Mouse (Mus musculus) limb, embryonic 11.5 days (tissue): ENCODE data around the gene Raly. TPM values are rescaled to one million over a fixed set of nuclear protein-coding genes. Genes with fewer than 3 reads are reported as not detected.
"Not testable (repeated sequence)": the region's sequence is repeated elsewhere in the genome, so short reads cannot be mapped to it uniquely, and the experiment has no call there.

ENCODE experiments used
- ATAC-seq: fragments of 200-750 bp; cut with Nextera tagmentation; 2 replicates; pipeline ENCODE4 v1.8.0; 2017; ENCODE audit warnings: low read depth; ENCODE audit not compliant: insufficient number of reproducible peaks, low FRiP score, low TSS enrichment
- DNase-seq: peaks from one replicate; pipeline ENCODE4 v3.0.0-alpha.2; 2015; ENCODE audit warnings: low spot score
- H3K27ac ChIP-seq: fragments of 300-500 bp; sonication (generic); replicated peaks from 2 replicates; pipeline ENCODE4 v1.5.1; 2014; ENCODE audit warnings: low read depth, mild to moderate bottlenecking, low read length
- H3K27me3 ChIP-seq: fragments of 300-500 bp; sonication (generic); 2 replicates; pipeline ENCODE4 v1.6.1; 2014; ENCODE audit warnings: mild to moderate bottlenecking, low read length, mixed read lengths; ENCODE audit not compliant: control insufficient read depth, insufficient read depth
- H3K36me3 ChIP-seq: fragments of 300-500 bp; sonication (generic); 2 replicates; pipeline ENCODE4 v1.6.1; 2014; ENCODE audit warnings: mild to moderate bottlenecking, low read length, moderate library complexity, mixed read lengths; ENCODE audit not compliant: control insufficient read depth, insufficient read depth
- H3K4me1 ChIP-seq: fragments of 300-500 bp; sonication (generic); 2 replicates; pipeline ENCODE4 v1.6.1; 2014; ENCODE audit warnings: low read length, mixed read lengths; ENCODE audit not compliant: control insufficient read depth, insufficient read depth
- H3K4me2 ChIP-seq: fragments of 300-500 bp; sonication (generic); 2 replicates; pipeline ENCODE4 v1.6.1; 2014; ENCODE audit warnings: low read depth, mild to moderate bottlenecking, moderate library complexity; ENCODE audit not compliant: severe bottlenecking
- H3K4me3 ChIP-seq: fragments of 300-500 bp; sonication (generic); 2 replicates; pipeline ENCODE4 v1.5.1; 2014; ENCODE audit warnings: low read depth, low read length
- H3K9ac ChIP-seq: fragments of 300-500 bp; sonication (generic); 2 replicates; pipeline ENCODE4 v1.6.1; 2014; ENCODE audit warnings: mild to moderate bottlenecking, low read length
- H3K9me3 ChIP-seq: fragments of 300-500 bp; sonication (generic); 2 replicates; pipeline ENCODE4 v1.6.1; 2016; ENCODE audit warnings: low read length; ENCODE audit not compliant: control insufficient read depth
- WGBS: fragments of 180-500 bp; shearing (Covaris S2); extraction: QIAGEN DNeasy Blood & Tissue Kit; methylation state at CpG from one replicate; pipeline ENCODE4 v1.1.7; 2014; 5-methylcytosine and 5-hydroxymethylcytosine counted together
- polyA plus RNA-seq: library from polyadenylated mRNA; unstranded; fragments of >200 nt; fragmentation: Nextera tagmentation; extraction: Ambion mirVana; gene quantifications from 2 replicates; pipeline ENCODE4 v1.2.1, GENCODE M21; 2014

The Raly gene
- polyA plus RNA-seq, 1 experiment from 2014 or later: 119 TPM

DNA sequence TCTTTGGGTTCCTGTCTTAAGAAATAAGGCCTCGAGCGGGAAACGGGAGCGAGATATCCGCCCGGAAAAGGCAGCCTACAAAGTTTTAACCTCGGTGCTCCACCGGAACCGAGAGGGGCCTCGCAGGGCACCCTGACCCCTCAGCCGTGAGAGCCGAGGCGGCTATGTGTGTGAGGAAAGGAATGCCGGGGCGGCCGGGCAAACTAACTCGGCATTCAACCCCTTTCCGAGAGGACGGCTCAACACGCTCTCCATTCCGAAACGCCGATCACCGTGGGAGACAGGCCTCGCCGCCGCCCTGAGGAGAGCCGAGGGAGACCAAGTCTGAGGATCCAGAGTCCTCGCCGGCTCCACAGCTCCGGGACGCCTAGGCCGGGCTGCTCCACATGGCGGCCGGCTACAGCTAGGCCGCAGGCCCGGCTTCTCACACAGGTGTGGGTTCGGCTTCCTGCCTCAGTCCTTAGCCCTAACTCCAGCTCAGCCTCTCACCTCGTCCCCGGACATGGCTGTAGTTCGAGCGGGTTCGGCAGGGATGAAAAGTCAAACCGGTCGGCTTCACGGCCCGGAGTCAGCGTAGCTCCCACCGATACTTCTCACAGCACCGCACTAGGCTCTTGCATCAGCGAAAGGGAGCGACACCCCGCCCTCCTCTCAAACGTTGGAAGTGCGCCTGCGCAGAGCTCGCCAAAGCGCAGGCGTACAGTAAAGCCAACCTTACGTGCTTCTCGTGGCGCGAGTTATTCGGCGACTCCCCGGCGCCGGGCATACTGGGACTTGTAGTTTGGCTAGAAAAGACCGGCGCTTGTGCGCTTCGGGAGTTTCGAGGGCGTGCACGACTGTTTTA, 101.5 kb downstream of the Raly start, which contains the start of gene Eif2s2:
Gene Eif2s2 (minus strand): TSS at position 735 of the 844 bp plus-strand sequence.
- no peaks in the 10 kb centered on the region for H3K9me3 ChIP-seq
- H3K27ac ChIP-seq: peak within 1 kb of the TSS; percentile 56; the same call in 1 of the 2 replicates
- peak within 1 kb of the TSS; percentile 98 for H3K4me3 ChIP-seq
- H3K9ac ChIP-seq: peak within 1 kb of the TSS; percentile 93
- DNase-seq: peak; percentile 96
- H3K4me2 ChIP-seq: peak within 1 kb of the TSS; percentile 66
- WGBS: 0% methylated on average over 75 of the region's 75 CpGs
- no peaks in the 10 kb centered on the region for H3K36me3 ChIP-seq
- no peaks in the 10 kb centered on the region for H3K4me1 ChIP-seq
- no peaks in the 10 kb centered on the region for H3K27me3 ChIP-seq
- ATAC-seq: peak; percentile 97

GRCm38 (mm10) chr2:154893045-154893385, 102.1 kb downstream of the Raly start:
- H3K4me1 ChIP-seq: no peaks in the 10 kb centered on the region
- ATAC-seq: no peak; the same call in 1 of the 2 replicates
- H3K4me2 ChIP-seq: peak overlapping the region; percentile 52
- no peaks in the 10 kb centered on the region for H3K27me3 ChIP-seq
- H3K9me3 ChIP-seq: no peaks in the 10 kb centered on the region
- H3K9ac ChIP-seq: peak overlapping the region; percentile 93; the same call in 1 of the 2 replicates
- H3K27ac ChIP-seq: no peak overlapping the region
- H3K36me3 ChIP-seq: no peaks in the 10 kb centered on the region
- WGBS: 13% methylated on average over 12 of the region's 12 CpGs
- DNase-seq: no peak
- H3K4me3 ChIP-seq: peak overlapping the region; percentile 98

GRCm38 (mm10) chr2:154893548-154893947, 102.7 kb downstream of the Raly start:
- H3K4me3 ChIP-seq: no peak overlapping the region
- no peaks in the 10 kb centered on the region for H3K36me3 ChIP-seq
- H3K9me3 ChIP-seq: no peaks in the 10 kb centered on the region
- ATAC-seq (no peak), DNase-seq (peak; percentile 19)
- H3K27ac ChIP-seq: no peak overlapping the region
- H3K9ac ChIP-seq: no peak overlapping the region
- no peaks in the 10 kb centered on the region for H3K4me1 ChIP-seq
- H3K27me3 ChIP-seq: no peaks in the 10 kb centered on the region
- WGBS: 64% methylated on average over 4 of the region's 4 CpGs
- H3K4me2 ChIP-seq: no peak overlapping the region

GRCm38 (mm10) chr2:154899004-154899403, 108.1 kb downstream of the Raly start:
- H3K4me2 ChIP-seq, H3K9ac ChIP-seq, H3K27me3 ChIP-seq, ATAC-seq, H3K27ac ChIP-seq, H3K4me1 ChIP-seq, H3K9me3 ChIP-seq, H3K36me3 ChIP-seq, H3K4me3 ChIP-seq: not testable (repeated sequence)
- peak; percentile 5 for DNase-seq
- 90% methylated on average over 8 of the region's 8 CpGs for WGBS

- not testable (repeated sequence) for ATAC-seq, H3K36me3 ChIP-seq, H3K4me1 ChIP-seq, H3K27me3 ChIP-seq, H3K9me3 ChIP-seq, DNase-seq, H3K27ac ChIP-seq, H3K4me3 ChIP-seq, H3K4me2 ChIP-seq, H3K9ac ChIP-seq
- 86% methylated on average over 4 of the region's 4 CpGs for WGBS
These were observed 108.5 kb downstream of the Raly start for GRCm38 (mm10) chr2:154899412-154899811.

GRCm38 (mm10) chr2:154902111-154902510, 111.2 kb downstream of the Raly start:
- Histone ChIP-seq H3K9me3 (no peaks in the 10 kb centered on the region), H3K27ac (no peak overlapping the region), H3K9ac (no peak overlapping the region), H3K4me3 (no peak overlapping the region), H3K36me3 (no peaks in the 10 kb centered on the region), H3K4me1 (no peaks in the 10 kb centered on the region), H3K27me3 (no peaks in the 10 kb centered on the region), H3K4me2 (no peak overlapping the region)
- ATAC-seq (no peak), DNase-seq (no peak)
- WGBS: 87% methylated on average over 3 of the region's 3 CpGs

- Histone ChIP-seq H3K4me1 (no peaks in the 10 kb centered on the region), H3K27ac (no peak overlapping the region), H3K9me3 (no peaks in the 10 kb centered on the region), H3K36me3 (no peaks in the 10 kb centered on the region), H3K9ac (no peak overlapping the region), H3K4me3 (no peak overlapping the region), H3K4me2 (no peak overlapping the region), H3K27me3 (no peaks in the 10 kb centered on the region)
- ATAC-seq: no peak
- DNase-seq: no peak
- 60% methylated on average over 2 of the region's 2 CpGs for WGBS
These were observed 114.9 kb downstream of the Raly start for GRCm38 (mm10) chr2:154905796-154906195.

- H3K36me3 ChIP-seq, H3K9me3 ChIP-seq, H3K4me2 ChIP-seq, H3K4me3 ChIP-seq, DNase-seq, H3K27ac ChIP-seq, ATAC-seq, H3K9ac ChIP-seq, H3K27me3 ChIP-seq, H3K4me1 ChIP-seq: not testable (repeated sequence)
- WGBS: 8% methylated on average over 1 of the region's 2 CpGs
These were observed 117.3 kb downstream of the Raly start for GRCm38 (mm10) chr2:154908223-154908622.
